Mouse (Mus musculus) heart, adult 8-10 months (tissue): ENCODE data around the gene Best3. TPM values are rescaled to one million over a fixed set of nuclear protein-coding genes. Genes with fewer than 3 reads are reported as not detected.

Experiments used
- DNase-seq: peaks from one replicate; pipeline ENCODE4 v3.0.0; 2022; ENCODE audit warnings: low spot score
- total RNA-seq, 4 experiments: library from RNA; stranded (reverse); gene quantifications; 2 replicates each; pipeline ENCODE4 v1.2.4; 2022

Gene Best3
- 1 to 10 TPM; 7.1 to 8.0 (median 7.4) TPM for total RNA-seq

DNA sequence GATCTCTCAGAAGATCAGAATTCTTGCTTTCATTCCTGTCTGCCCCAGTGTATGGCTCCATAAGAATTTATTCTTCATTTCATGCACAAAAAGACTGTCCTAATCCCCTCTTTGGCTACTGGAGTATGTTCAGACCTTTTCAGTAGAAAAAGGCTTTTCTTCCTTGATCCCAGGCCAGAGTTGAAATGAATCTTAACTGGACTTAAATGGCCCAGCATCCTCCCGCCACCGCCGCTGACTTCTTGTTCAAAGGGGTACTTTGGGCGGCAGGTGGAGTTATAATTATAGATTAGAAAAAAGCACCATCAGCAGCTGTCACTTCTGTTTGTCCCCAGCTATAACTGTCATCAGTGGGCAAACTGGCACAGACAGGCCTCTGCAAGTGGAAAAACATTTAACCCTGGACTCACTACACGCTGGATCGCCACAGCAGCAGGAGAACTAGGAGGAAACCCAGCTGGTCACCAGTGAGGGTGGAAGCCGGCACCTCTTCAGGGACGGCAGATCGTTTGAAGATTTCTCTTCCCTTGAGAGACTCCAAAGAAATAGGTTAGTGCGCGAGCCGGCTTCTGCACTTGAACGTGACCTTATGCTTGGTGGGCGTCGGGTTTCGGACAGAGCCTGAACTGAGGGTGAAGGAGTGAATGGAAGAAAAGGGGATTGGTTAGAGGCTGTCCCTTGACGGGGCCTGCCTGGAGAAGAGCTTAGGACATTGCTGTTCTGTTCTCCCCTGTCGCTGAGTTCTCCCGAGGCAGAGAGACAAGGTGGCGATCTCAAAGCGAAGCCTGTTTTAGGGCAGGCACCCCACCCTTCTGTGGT is at the start of gene Best3:
Best3 (plus strand) TSS at position 51 of the 819 bp plus-strand sequence.
- DNase-seq, result no peak

DNA sequence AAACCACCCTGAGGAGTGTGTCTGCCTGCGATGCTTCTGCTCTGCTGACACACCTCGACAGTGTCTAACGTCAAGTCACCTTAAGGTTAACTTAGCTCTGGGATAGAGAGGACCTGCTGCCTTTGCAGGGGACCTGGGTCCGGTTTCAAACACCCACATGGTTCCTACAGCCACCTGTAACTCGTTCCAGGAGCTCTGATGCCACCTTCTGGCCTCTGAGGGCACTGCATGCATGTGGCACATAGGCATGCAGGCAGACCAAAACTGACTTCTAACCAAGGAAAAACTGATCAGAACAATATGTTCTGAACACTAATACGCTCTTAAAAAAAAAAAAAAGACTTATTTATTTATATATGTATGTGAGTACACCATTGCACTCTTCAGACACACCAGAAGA is 43.1 kb upstream of the Best3 start:
- no peak for DNase-seq

DNA sequence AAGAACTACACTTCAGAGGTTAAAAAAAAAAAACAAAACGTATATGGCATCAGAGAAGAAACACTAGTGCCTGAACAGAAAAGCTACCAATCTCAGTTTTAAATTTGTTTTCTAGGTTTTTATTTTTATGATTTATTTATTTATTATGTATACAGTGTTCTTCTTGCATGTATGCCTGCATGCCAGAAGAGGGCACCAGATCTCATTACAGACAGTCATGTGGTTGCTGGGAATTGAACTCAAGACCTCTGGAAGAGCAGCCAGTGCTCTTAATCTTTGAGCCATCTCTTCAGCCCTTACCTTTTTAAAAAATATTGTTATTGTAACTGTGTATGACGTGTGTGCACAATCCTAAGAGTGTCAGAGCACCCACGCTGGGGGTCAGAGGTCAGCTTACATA is 42.0 kb upstream of the Best3 start:
- DNase-seq, result no peak

DNA sequence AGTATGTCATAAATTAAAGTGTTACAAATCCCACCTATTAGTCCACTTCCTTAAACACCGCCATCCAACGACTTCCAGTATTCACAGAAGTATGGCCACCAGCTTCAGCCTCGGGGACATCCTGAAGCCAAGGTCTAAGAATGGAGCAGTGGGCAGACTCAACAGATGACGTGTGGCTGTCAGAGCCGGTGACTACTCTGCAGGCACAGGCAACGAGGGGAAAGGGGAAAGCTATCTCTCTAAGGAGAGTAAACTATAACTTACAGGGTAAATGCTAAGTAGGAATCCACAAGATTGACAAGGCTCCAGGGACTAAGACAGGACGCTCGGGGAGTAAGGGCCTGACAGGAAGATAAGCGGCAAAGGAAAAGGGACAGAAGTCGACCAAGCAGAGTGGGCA is 41.2 kb upstream of the Best3 start:
- DNase-seq, result no peak

DNA sequence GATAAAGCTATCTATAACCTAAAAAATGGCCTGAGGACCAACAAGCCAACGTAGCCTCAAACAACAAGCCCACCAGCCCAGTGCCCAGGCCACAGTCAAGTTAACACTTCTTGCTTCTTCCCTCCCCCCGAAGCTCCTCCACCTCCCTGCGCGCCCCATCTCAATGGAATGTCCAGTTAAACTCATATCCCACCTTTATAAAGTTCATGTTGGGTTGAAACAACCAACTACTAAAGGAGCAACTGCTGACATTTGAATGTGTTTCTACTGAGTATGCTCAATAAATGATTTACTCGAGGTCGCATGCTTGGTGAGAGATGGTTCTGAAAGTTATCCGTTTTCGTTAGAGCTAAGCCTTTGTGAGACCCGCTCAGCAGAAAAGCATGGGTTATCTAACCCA is 37.7 kb upstream of the Best3 start:
- no peak for DNase-seq

DNA sequence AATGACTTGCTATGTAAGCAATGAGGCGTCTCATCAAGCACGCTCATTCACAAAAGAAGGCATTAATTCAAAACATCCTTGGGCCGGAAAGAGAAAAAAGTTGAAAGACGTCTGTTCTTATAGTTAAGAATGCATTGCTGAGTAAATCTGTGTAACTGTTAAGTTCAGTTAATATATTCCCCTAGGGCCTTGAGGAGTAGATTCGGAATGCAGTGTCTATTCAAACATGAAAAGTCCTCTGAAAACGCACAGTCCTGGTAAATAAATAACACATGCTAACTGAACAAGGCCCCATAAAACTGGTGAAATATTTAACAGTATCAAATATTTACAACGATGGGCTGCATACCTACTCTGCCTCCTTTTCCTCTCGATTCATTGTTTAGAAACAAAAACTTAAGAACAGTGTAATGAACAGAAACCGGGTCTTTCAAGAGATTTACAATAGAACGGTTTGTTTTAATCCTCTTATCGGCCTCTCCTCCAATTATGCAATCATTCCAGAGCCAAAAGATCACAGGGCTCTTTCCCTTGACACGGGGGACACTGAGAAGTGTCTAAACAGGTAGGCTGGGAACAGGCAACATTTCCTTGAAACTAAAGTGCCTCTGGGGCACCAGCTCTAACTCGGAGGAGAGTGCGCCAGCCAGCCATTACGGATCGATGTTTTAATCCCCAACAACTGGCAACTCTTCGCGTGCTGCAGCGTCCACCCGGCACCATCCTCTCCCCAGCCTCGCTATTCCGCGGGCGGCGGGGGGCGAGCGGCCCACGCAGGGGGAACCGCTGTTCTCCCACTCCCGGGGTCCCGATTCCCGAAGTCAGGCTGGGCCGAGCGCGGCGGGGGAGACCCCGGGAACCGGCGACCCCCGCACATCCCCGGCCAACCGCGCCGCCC is 36.8 kb upstream of the Best3 start:
- no peak for DNase-seq

DNA sequence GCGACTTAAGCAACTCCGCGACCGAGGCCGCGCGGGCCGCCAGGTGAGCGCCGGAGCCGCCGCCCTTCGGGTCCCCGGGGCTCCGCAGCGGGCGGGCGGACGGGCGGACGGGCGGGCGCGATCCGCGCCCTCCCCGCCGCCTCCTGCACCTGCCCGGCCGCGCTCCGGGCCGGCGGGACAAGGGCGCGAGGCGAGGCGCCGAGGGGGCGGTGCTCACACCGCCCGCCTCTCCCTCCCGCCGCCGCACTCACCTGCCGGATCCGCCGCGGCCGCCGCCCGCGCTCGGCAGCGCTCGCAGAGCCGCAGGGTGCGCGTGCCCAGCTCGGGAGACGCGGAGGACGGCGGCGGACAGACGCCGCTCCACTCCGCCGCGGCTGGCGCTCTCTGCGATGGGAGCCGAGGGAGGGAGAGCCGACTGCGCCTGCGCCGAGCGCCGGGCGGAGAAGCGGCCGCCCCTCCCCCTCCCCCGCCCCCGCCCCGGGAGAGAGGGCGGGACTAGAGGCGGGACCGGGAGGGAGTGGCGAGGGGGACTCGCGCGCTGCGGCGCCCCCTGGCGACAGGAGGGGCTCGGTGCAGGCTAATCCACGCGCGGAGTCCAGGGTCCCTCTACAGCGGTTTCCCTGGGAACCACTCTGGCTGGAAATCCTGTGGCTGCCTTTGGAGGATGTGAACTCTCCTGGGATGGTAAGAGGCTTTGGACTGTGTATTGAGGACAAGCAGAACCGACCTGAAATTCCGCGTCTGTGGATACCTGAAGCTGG is 35.9 kb upstream of the Best3 start, which contains the start of gene Rab3ip:
Rab3ip (minus strand) TSS at position 761 of the 761 bp plus-strand sequence.
- peak; percentile 85 for DNase-seq

DNA sequence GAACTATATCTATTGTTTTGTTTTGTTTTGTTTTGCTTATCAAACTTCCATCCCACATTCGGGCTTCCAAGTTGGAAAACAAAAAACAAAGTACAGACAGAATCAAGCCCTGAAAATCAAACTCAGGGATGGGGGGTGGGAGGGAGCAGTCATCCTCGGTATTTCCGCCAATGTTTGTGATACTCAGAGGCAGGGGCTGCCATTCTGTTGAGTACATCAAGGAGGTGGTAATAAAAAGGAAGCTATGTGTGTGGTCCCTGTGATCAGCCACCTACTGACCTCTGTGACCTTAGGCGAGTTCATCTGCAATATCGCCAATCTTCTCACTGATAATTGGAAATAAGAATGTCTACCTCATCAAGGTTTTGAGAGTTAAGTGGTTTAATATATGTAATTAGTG is 35.2 kb upstream of the Best3 start:
- no peak for DNase-seq

DNA sequence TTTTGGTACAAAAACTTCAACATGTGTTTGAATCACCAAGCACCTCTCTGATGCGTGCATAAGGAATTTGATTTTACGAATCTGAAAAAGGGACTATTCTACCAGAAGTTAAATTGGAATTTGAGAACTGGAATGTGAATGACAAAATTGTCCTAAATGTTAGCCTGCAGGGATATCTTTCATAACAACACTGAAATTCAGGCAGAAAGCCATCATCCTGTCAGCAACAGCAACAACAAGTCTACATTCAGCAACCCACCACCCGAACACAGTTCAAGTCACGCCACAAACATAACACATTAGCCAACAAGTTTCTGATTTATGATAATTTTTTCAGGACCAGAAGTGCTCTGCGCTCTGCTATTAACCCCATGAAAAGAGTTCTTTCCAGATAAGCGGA is 30.9 kb upstream of the Best3 start:
- DNase-seq, result no peak

DNA sequence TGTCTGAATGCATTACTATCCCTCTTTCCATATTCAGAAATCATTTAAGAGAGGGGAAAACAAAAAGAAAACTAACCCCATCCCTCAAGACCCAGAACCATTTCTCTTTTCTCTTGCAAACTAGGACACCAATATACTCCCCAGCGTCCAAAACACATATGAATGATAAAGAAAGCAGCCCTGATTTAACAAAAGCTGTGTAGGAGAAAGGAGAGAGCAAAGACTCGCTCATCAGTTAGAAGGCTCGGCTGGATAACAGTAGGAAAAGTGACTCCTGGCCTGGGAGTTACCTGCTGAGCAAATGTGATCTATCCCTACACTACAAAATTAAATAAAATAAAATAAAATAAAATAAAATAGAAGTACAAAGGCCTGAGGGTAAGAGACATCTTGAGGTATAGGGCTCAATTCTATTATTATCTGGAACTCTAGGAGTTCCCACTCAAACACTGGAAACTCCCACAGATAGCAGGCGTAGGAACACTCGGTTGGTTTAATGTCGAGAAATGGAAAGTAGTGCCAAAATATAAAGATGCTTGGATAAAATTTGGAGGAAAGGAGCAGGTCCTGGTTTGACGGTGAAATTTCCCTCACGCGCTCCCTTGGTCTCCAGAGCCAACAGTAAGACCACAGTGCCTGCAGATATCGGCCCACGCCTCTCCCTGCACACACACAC is 29.5 kb upstream of the Best3 start:
- DNase-seq, result no peak

DNA sequence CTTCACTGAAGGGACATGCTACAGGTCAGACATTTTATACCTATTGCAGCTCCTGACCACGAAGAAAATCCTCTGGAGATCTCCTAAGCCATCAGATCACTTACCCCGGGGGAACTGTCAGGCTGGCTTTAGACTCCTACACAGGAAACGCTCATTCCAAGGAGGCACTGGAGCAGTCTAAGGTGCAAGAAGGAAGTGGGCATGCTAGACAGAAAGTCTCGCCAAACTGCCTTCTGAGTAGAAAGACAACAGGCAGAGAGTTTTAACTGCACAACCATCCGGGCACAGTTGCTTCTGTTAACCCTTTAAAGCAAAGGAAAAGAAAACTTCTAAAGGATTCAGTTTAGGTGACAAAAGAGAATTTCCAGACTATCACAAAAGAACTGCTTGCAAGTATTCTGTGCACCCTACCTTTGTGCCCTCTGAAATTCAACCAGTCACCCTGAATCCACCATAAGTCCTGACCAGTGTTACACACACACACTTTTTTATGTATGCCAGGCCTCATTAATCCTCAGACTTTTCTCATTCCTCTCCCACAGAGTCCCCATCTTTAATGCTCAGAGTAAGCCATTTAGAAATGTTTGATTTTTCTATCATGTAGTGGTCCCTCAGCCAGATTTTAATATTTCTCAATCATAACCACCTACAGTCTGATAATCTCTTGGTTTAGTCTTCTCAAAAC is 28.1 kb upstream of the Best3 start:
- DNase-seq, result no peak

DNA sequence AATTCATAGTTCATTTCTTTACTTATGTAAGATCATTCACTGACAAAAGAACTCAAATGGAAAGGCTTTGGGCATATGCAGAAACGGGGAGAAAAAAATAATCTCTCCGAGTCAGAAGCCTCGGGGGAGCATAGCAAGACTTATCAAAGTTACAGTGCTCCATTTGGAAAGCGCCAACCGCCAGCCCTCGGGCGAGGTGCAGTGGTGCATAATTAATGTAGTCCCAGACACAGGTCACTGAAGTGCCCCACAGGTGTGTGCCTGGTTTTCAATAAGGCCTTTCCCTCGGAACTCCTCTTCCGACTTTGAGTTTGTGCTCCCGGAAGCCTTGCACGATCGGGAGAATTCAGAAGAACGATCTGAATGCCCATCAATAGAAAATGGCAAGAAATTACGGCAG is 24.0 kb upstream of the Best3 start:
- DNase-seq, result no peak

DNA sequence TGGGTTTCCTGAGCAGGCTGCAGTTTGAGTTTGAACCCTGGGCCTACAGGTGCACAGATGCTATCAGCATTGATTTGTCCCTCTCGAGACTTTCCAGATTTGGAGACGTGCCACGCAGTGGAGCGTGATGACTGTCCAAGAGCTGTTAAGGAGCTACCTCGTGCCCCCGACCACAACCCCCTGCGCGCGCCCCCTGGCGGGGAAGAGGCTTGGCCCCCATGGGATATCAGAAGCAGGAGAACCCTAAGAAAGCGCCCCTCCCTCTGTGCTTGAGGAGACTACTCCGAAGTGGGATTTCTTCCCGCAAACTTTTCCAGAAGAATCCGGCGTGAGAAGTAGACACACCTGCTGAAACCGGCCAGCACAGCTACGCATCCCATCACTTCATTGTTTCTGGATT is 23.3 kb upstream of the Best3 start:
- no peak for DNase-seq

DNA sequence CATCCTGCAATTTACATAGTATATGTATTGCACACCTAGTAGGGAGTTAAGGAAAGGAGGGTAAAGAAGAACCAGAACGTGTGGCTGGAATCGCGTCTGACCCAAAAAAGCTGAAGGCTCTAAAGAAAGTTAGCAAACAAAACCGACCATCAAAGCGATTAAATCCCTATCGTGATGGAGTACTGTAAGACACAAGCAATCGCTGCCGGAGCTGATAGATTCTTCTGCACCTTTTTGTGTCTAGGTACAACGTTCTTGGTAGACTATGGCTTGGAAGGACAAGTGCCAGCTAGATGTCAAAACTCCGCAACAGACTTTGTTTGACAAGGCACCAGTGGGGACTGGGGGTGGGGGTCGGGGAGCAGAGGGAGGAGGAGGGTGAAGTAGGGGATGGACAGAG is 22.0 kb upstream of the Best3 start:
- no peak for DNase-seq

DNA sequence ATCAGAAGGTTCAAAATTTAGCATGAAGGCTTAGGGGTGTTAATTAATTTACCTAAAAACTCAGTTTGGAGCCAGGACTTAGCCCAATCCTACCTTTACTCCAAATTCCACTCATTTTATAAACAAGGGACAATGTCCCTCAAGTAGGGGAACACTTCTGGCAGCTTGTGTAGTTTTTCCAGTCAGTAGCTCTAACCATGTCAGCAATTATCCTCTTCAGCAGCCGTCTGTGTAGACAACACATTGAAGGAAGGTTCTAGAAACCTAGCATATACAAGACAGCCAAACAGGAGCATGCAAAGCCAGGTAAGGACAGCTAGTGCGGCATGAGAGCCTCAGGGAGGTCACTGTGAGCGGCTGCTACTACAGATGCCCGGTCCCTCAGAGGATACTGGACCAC is 21.5 kb upstream of the Best3 start:
- DNase-seq, result no peak

DNA sequence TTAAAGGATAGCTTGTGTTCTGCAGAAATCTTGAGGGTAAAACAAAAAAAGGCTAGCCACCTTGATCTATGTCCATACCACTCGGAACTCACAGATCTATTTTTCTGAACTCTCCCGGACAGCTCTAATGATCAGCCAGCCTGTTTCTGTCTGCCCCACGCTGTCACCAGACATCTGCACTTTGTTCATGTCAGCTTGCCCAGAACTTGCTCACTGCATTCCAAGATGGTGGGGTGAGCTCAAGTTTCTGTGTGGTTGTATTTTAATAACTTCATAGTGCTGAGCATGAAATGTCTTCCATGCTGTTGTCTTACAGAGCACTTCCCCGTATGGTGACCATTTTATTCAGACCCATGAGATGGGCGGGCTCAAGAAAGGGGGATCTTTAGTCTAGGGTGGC is 20.8 kb upstream of the Best3 start:
- DNase-seq, result no peak

DNA sequence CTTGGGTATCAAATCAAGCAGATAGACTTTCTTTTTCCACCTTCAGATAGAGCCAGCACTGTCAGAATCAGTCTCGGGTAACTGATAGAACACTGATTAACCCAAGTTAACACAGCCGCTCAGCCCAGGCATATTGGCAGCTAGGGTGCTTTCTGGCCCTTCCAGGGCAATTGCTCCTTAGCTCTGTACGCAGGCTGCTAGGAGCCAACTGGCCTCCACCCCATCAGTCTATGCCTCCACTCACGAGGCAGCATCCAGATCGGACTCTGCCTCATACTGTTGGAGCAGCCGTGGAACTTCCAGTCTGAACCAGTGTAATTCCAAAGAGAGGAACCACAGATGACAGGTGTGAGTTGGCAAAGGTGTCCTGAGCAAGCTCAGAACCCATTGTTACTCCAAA is 20.0 kb upstream of the Best3 start:
- no peak for DNase-seq

DNA sequence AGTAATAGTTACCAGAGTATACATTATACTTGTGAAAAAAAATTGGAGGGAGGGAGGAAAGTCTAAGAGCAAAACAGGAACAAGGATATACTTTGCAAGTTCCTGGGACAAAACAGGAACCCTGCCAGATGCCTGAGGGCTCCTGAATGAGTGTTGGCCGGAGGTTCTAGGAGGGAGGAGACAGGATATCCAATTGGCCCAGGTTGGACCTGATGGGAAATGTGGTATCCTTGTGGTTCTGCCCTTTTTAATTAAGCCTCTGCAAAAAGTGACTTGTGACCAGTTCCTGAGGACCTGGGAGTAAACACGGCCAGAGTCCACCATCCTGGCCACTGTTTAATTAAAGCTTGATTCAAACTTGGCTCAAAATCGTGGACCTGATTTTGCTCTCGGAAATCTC is 17.4 kb upstream of the Best3 start:
- no peak for DNase-seq

DNA sequence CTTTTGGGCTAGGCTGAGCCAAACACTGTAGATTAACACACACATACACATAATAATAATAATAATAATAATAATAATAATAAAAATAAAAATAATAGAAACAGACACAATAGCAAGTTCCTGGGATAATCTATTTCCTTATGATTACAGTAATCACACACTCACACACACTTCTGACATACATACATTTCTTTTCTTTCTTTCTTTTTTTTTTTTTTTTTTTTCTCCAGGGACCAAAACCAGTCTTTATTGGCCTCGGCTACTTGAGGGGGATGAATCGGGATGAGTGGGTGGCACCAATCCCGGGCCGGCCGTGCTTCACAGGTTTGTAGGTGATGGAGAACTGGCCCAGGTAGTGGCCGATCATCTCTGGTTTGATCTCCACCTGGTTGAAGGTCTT is 13.6 kb upstream of the Best3 start, which contains the start of gene Gm10271:
Gm10271 (minus strand) TSS at position 101 of the 400 bp plus-strand sequence.
- no peak for DNase-seq

DNA sequence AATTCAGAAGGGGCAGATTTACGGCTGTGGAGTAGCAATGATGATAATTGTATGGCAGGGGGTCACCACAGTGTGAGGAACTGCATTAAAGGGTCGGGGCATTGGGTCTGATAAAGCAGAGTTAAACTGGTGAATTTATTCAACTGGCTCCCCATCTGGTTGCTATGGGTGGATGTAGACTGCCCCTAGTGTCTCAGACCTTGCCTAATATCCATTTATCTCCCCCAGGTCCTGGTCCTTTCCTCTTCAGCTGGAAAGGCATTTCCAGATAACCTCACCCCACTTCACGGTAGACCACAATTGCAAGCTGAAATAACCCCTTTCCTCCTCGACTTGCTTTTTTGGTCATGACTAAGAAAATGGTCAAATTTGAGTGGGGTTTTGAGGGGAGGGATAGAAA is 8.7 kb upstream of the Best3 start:
- no peak for DNase-seq

DNA sequence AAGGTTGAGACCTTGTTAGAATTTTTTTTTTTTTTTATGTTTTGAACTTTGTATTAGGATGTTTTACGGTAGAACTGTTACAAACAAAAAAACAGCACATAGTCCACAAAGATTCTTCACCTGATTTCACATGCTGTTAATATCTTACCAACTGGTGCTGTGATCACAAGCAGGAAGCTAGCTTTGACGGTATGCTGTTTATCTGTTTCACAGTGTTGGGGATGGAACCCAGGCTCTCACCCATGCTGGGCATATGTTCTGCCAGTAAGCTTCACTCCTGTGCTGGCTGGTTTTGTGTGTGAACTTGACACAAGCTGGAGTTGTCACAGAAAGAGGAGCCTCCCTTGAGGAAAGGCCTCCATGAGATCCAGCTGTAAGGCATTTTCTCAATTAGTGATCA is 8.3 kb upstream of the Best3 start:
- DNase-seq, result no peak
